Mouse (Mus musculus): ENCODE measurements around the gene Ano8.

Ano8 gene

DNA sequence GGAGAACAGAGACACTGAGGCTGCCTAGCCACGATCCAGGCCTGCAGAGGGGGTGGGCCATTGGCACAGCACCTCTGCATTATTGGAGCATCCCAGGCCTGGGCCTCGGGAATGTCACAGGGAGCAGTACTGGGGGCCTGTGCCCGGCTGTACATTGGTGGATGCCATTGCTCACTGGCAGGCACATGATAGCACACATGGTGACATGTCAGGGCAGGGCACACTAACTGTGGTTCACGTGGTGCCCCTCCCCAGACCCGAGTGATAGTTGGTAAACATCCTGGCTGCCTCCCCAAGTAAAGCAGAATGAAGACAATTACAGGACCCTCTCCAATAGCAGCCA, 14.9 kb downstream of the Ano8 start:
- DNase-seq (ENCODE audit: extremely low spot score): no peak

DNA sequence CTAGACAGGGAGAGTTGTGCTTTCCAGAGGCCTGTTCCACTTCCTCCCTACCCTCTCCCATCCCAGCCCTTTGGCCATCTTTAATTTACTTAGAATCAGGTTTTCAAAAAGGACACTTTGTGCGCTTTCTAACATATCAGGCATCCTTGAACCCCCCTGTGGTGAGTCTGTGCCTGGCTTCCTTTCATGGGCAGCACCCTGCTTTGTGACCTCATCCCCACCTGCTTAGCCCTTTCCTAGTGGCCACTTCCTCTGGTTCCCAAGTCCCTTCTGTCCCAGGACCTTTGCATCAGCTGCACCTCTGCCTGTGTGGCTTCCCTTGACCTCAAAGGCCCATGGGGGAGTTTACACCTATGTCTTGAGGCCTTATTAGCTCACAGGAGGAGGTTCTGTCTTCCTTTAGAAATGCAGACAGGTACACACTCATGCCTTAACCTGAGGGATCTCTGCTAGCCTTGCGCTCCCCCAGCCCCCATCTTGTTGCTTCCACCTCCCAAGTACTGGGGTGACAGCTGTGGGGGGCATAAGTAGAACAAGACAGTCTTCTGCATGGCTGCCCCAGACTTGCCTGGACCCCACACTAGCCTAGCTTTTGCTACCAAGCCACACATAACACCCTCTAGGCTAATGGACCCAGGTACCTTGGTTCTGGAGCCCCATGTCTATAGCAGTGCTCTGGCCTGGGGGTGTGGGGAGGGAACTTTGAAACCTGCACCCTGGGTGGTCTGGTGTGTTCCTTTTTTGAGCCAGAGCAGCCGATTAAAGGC, 15.4 kb downstream of the Ano8 start:
- DNase-seq (ENCODE audit: extremely low spot score): no peak

DNA sequence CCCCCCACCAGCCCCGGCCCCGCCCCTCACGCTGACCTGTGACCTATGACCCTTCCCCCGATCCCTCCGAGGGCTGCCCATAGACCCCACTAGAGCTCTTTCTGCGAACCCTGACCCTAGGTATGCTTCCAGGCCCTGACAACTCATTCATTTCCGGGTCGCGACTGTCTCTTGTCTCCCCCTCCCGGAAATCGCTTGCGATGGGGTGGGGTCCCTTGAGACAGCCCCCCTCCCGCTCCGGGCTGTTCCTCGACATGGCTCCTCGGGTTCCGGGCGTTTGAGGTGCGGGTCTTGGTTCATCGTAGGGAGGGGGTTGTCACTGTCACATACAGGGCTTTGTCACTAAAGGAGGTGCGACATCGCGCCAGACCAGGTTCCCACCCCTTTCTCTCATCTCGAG, 16.4 kb downstream of the Ano8 start:
- no peak for DNase-seq (ENCODE audit: extremely low spot score)

DNA sequence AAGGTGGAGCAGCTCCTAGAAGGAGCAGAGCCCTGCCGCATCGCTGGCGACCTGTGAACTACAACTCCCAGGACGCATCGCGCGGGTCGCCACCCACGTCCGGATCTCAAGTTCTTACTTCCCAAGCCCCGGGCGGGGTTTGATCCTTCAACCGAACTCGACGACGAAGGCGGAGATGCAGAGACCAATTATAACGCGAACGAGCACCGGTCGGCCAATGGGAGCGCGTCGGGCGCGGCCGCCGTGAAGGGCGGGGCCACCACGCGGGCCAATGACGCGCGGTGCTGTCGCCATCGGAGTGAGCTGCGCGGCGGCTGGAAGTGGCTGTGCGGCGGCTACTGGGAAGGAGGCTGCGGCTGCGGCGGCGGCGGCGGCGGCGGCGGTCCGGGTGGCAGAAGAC, 16.8 kb downstream of the Ano8 start, which contains the start of gene Dda1:
Gene Dda1 (plus strand): TSS at position 284 of the 400 bp plus-strand sequence.
- peak; percentile 96 for DNase-seq (ENCODE audit: extremely low spot score)

- DNase-seq (ENCODE audit: extremely low spot score): no peak
Observed at GRCm38 (mm10) chr8:71468001-71468400, 17.8 kb downstream of the Ano8 start.

DNA sequence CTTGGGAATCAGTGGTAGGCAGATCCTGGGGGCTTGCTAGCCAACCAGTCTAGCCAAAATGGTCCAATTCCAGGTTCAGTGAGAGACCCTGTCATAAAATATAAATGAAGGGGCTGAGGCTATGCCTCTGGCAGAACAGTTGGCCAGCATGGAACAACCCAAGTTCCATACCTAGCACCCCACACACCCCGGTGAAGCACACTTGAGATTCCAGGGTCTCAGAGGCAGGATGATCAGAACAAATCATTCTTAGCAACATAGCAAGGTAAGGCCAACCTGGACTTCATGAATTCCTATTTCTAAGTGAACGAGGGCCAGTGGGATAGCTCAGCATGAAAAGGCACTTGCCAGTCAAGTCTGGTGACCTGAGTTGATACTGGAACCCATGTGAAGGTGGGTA, 18.6 kb downstream of the Ano8 start:
- no peak for DNase-seq (ENCODE audit: extremely low spot score)

GRCm38 (mm10) chr8:71466198-71466597, 19.6 kb downstream of the Ano8 start:
- DNase-seq (ENCODE audit: extremely low spot score): no peak

DNA sequence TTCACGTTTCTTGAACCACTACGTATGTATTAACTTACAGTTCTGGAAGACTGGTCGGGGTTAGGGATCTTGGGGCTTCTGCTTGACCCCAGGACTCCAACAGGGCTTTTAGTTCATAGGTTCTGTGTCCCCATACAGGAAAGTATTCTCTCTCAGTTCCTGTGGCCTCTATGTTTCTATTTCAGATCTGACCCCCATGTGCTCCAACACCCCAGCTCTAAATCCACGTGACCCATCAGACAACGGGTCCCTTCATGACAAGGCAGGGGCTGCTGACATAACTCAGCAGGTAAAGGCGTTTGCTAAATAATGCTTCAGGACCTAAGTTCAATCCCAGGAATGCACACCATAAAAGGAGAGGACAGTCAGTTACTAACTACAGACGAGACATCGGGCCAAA, 20.0 kb downstream of the Ano8 start:
- DNase-seq (ENCODE audit: extremely low spot score): no peak

DNA sequence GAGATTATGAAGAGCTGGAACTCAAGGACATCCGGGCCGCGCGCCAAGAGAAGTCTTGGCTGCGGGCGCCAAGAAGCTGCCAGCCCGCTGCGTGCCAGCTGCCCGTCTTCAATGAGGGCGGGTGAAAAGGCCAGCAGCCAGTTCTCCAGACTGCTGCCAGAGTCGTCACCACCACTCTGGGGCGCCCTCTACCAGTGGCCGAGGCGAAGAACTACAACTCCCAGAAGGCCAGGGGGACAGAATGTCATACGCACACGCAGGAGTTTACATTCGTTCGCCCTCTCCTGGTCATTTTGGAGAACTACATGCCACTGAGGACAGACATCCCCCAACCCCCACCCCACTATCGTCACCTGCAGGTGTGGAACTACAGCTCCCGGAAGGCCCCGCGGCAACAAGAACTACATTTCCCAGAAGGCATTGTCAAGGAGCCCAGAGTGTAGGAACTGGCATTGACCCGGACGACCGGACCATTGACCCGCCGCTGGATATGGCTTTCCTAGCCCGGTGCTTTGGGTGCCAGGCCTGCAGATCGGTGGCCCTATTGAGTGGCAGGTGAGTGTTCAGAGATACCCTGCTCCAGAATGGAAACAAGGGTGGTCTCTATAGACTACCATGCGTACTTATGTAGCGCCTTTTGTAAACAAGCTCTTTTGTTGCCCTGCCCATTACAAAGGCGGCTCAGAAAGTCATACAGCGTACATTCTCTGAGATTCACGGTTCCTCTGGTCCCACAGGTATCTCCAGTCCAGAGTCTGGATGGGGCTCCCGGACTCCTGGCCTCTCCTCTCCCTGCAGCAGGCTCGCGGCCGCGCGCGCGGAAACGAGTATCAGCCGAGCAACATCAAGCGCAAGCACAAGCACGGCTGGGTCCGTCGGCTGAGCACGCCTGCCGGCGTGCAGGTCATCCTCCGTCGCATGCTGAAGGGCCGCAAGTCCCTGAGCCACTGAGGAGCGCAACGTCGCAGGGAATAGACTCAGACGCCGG, 21.0 kb downstream of the Ano8 start, which contains the start of gene Mrpl34:
Gene Mrpl34 (plus strand): TSS at position 447 of the 988 bp plus-strand sequence.
- peak; percentile 99 for DNase-seq (ENCODE audit: extremely low spot score)

DNA sequence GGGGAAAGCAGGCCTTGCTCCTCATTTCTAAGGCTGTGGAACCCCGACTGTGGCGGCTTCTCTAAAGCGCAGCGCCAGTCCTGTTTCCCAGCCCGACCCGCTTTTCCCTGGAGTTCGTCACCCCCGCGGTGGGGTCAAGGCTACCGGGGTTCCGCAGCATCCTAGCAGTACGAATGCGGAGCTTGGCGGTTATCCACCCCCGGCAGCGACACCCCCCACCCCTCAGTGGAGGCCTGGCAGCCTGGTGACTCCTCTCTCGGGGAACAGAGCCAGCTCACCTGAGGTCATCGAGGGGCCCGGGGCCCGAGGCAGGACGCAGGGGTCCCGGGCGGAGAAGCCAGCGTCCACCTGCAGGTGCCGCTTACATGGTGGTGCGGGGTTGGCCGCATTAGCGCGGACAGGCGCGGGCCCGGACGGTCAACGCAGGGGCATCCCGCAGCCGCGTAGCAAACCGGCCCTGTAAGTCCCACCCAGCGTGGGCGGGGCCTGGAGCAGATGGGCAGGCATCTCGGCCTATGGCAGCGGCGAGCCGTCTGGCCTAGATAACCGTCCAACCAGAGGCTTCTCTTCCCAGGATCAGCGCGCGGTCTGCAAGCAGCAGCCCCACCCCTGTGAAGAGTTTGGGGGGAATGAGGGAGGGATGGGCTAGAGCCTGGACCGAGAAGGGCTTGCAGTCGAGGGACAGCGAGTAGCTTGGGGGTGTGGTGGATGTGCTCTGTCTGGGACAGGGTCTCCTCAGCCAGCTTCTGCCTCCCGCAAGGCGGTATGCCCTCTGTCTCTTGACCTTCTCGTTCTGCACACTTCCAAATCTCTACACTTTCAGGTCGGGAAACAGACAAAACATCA, 22.4 kb downstream of the Ano8 start, which contains the start of gene Abhd8:
Gene Abhd8 (minus strand): TSS at position 468 of the 846 bp plus-strand sequence.
- peak; percentile 96 for DNase-seq (ENCODE audit: extremely low spot score)

GRCm38 (mm10) chr8:71462786-71463185, 23.0 kb downstream of the Ano8 start:
- DNase-seq (ENCODE audit: extremely low spot score): peak; percentile 45

- no peak for DNase-seq (ENCODE audit: extremely low spot score)
Observed at GRCm38 (mm10) chr8:71462191-71462590, 23.6 kb downstream of the Ano8 start.

DNA sequence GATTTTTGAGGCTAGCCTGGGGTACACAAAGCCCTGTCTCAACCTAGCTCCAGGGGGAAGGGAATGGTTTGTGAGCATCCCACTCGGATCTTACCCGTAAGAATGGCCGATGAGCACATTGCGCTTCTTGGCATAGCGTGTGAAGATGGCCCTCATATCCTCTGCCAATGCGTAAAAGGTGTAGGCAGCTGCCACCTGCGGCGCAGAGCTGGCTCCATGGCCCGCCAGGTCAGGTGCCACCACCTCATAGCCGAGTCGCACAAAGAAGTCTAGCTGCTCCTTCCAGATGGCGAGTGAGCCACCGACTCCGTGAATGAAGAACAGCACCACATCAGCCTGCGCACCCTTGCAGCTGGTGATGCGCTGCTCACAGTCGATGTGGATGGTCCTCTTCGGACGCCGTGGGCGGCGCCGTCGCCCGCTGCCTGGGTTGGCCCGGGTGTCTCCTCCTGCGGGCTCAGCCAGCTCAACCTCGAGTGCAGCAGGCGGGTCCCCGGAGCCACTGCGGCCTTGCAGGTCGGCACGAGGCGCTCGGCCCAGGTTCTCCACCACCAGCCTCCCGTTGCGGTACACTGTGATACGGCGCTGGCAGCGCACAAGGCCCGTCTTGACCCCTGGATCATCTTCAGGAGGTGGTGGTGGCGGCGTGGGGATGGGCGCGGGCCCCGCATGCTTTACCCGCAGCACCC, 24.5 kb downstream of the Ano8 start:
- DNase-seq (ENCODE audit: extremely low spot score): no peak

DNA sequence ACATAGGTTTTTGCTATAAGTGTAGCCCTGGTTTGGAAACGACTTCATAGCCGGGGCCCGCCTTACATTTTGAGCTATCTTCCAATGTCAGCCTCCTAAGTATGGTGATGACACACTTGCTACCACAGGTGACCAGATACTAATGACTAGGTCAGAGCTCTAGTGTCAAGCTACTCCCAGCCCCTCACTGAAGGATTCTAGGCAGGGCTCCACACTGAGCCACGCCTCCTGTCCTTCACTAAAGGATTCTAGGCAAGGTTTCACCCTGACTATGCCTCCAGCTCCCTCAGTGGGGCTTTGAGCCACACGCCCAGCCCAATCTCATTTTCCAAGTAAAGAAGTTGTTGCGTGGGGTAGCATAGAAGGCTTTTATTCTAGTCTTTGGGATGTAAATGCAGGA, 25.0 kb downstream of the Ano8 start:
- DNase-seq (ENCODE audit: extremely low spot score): no peak

DNA sequence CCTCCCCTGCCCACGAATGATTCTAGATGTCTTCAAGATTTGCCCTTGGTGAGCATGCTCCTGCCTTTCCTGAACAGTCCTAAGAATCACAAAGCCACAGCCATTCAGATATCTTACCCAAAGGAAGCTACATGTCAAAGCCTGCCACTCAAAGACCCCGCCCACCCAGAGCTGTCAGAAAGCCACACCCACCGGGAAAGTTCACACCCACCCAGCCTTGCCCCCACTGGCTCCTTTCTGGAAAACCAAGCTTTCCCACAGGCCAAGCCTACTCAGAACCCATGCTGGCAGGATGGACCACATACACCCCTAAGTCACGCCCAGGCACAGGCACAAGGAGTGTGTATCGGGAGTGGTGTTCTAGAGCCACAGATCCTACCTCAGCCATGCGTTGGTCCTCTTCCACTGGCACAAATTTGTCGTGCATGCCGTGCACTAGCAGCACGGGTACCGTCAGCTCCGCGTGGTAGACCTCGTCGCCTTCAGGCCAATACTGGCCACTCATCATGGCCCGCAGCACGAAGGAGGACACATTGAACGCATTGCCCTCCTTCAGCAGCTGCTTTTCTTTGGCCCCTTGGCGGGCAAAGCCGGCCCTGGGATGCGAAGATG, 28.0 kb downstream of the Ano8 start:
- no peak for DNase-seq (ENCODE audit: extremely low spot score)

DNA sequence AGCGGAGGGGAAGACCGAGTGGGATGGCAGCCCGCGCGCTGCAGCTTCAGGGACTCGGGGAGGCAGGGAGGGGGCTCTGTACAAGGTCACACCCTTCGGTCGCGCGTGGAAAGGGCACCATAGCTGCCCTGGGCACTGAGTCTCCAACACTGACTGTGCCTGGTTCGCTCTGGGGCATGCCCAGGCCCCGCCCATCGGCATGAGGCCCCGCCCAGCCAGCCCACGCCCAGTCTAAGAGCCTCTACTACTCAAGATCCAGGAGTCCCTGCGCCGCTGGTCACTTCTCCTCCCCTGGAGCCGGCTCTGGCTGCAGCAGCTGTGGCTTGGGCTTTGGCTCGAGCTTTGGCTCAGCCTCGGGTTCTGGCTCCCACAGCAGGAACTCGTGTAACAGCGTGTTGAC, 28.9 kb downstream of the Ano8 start:
- no peak for DNase-seq (ENCODE audit: extremely low spot score)

DNA sequence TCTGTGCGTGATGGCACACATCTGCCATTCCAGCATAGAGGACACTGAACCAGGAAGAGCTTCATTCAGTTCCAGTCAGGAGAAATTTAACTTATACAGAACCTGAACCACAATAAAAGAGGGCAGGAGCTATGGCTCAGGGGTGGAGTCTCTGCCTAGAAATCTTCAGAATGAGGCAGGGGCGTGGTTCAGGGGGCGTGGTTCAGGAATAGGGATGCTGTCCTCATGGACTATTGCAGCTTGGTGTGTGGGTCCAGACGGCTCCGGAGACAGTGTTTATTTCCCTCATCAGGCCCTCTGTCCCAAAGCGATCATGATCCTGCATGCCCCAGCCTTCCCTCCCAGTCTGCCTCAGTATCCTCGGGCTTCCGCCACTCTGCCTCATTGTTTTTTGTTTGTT, 31.1 kb downstream of the Ano8 start:
- DNase-seq (ENCODE audit: extremely low spot score): no peak

DNA sequence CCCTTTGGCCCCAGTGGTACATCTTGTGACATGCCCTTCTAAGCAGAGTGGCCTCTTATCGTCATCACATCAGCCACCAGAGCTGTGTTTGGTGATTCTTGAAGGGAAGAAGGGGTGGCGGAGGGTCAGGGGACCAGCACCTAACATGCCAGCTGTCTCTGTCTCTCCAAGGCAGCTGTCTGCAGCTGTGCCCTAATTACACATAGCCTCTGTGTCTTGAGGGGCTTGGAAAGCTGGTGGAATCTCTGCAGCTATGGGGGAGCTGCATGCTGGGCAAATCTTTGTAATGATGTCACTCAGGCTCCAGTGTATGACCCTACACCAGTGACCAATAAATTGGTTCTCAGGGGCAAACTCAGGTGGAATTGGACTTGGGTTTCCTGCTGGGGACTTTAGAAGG, 33.1 kb downstream of the Ano8 start:
- no peak for DNase-seq (ENCODE audit: extremely low spot score)

GRCm38 (mm10) chr8:71451777-71452176, 34.0 kb downstream of the Ano8 start:
- DNase-seq (ENCODE audit: extremely low spot score): no peak

DNA sequence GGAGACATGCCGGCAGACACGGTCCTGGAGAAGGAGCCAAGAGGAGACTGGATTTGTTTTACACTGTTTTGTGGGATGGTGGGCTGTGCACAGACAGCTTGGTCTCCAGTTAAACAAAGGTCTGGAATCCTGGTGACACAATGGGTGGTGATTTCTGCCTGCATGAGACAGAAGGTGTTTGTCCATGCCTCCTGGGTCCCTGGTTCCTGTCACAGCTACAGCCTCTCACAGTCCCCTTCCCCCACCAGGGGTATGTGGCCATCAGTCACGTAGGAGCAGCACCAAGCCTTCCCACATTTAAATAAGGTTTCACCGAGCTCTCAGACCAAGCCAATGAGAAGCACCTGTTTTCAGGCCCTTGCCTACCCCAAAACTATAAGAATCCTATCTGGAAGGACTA, 34.4 kb downstream of the Ano8 start:
- no peak for DNase-seq (ENCODE audit: extremely low spot score)

DNA sequence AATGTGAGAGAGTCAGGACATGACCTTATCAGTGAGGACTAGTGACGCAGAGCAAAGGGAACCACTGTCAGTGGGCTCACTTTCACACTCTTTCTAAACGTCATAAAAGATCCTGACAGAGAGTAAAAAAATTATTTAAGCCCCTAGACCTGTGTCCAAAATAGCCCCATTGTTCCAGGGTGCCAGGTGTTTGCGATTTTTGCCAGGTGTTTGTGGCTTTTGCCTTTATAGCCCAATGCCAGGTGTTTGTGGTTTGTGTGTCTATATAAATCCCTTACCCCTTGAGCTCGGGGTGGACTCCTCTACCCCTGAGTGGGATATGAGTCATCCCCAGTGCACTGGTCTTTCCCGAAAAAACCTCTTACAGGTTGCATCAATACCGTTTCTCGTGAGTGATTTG, 40.7 kb downstream of the Ano8 start:
- no peak for DNase-seq (ENCODE audit: extremely low spot score)

Data from embryo, embryonic 9.5 days (tissue).